Mouse (Mus musculus) erythroblast, embryonic 14.5 days (primary cell): Measurements from ENCODE around the gene Gtf2ird1. TPM values are rescaled to one million over a fixed set of nuclear protein-coding genes. Genes with fewer than 3 reads are reported as not detected.

Experiments used
- H3K27me3 ChIP-seq: 2 replicates; pipeline ENCODE4 v1.6.1; 2012; ENCODE audit warnings: inconsistent platforms; ENCODE audit not compliant: control insufficient read depth
- H3K36me3 ChIP-seq: 2 replicates; pipeline ENCODE4 v1.6.1; 2012; ENCODE audit warnings: mild to moderate bottlenecking, inconsistent platforms; ENCODE audit not compliant: control insufficient read depth
- H3K4me1 ChIP-seq: 2 replicates; pipeline ENCODE4 v1.6.1; 2012; ENCODE audit warnings: inconsistent platforms; ENCODE audit not compliant: control insufficient read depth
- H3K4me3 ChIP-seq: replicated peaks from 2 replicates; pipeline ENCODE3; 2012; ENCODE audit warnings: moderate library complexity, mild to moderate bottlenecking, inconsistent platforms
- H3K9me3 ChIP-seq: 2 replicates; pipeline ENCODE4 v1.6.1; 2012; ENCODE audit warnings: low read length, inconsistent platforms, mixed read lengths; ENCODE audit not compliant: control insufficient read depth
- GATA1 ChIP-seq: IDR thresholded peaks from 2 replicates; pipeline ENCODE4 v1.6.1; 2012; ENCODE audit warnings: low read length, inconsistent platforms, mixed read lengths
- TAL1 ChIP-seq: IDR thresholded peaks from 3 replicates; pipeline ENCODE4 v1.6.1; 2012; ENCODE audit warnings: low read length, inconsistent platforms, mixed read lengths
- polyA plus RNA-seq: library from polyadenylated mRNA; stranded (reverse); fragments of >175 nt; gene quantifications from 2 replicates; pipeline ENCODE4 v1.2.3, GENCODE M21; 2012

Gtf2ird1 gene
- polyA plus RNA-seq, 1 experiment, result 2.0 TPM

DNA sequence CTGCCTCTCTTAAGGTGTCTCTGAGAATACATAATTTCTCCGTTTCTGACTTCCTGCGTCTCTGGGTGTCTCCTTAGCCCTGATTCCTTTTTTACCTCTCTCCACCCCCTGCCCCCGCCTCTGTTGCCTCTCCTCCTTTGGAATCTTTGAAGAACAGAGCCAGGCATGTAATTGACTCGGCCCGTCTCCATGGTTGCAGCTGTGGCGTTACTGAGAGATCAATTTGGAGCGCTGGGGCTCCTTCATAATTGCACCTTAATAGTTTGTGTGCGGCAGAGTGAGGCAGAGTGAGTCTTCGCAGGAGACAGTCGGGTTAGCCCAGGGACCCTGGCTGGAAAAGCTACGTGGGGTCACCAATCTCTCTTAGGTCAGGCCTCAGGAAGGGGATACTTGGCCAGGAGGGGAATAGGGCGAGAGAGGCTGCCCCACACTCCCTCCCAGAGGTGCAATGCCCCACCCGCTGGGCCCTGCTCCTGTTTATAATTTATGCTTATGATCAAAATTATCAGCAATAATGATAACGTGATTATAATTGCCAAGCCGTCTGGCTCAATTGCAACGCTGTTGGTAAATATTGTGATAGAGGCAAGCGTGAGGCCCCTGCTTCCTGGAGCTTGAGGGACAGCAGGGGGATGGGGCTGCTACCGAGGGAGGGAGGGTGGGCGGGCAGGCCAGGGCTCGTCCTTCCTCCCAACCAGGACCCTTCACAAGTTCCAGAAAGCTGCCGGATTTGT, 9.9 kb upstream of the Gtf2ird1 start:
- TF ChIP-seq GATA1 (no peak), TAL1 (no peak)
- Histone ChIP-seq H3K4me3 (no peak overlapping the region), H3K9me3 (no peaks in the 10 kb centered on the region), H3K36me3 (no peaks in the 10 kb centered on the region), H3K27me3 (no peaks in the 10 kb centered on the region), H3K4me1 (peaks cover 71% of the 10 kb centered on the region)

DNA sequence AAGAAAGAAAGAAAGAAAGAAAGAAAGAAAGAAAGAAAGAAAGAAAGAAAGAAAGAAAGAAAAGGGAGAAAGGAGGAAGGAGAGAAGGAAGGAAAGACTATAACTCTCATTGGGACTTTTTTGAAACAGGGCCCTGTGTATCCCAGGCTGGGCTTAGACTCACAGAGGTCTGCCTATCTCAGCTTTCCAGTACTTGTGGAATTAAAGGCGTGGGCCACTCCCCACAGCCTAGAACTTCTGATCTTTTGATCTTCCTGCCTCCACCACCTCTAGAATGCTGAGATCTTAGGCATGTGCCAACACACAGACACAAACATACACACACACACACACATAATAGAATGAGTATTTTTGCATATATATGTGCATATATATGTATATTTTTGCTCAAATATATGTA, 8.7 kb upstream of the Gtf2ird1 start:
- no peak overlapping the region for H3K4me3 ChIP-seq
- no peaks in the 10 kb centered on the region for H3K27me3 ChIP-seq
- TF ChIP-seq TAL1 (no peak), GATA1 (no peak)
- H3K36me3 ChIP-seq, result no peaks in the 10 kb centered on the region
- H3K4me1 ChIP-seq, result peaks cover 66% of the 10 kb centered on the region
- H3K9me3 ChIP-seq, result no peaks in the 10 kb centered on the region

DNA sequence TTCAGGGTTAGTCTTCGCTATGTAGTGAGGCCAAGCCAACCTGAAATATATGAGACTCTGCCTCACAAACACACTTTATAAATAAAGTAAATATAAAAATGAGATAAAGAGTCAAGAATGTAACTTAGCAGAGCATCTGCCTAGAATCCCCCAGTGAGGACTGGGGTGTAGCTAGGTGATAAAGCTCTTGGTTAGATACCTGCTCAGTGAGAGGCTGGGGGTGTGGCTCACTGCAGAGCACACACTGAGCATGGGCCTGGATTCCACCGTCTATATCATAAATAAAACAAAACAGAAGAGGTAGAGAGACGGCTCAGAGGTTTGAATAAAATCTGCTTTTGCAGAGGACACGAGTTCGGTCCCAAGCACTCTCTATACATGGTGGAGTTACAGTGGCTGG, 7.7 kb upstream of the Gtf2ird1 start:
- H3K4me3 ChIP-seq, result no peak overlapping the region
- no peaks in the 10 kb centered on the region for H3K27me3 ChIP-seq
- no peaks in the 10 kb centered on the region for H3K36me3 ChIP-seq
- TF ChIP-seq TAL1 (no peak), GATA1 (no peak)
- H3K4me1 ChIP-seq, result peaks cover 58% of the 10 kb centered on the region
- H3K9me3 ChIP-seq, result no peaks in the 10 kb centered on the region

DNA sequence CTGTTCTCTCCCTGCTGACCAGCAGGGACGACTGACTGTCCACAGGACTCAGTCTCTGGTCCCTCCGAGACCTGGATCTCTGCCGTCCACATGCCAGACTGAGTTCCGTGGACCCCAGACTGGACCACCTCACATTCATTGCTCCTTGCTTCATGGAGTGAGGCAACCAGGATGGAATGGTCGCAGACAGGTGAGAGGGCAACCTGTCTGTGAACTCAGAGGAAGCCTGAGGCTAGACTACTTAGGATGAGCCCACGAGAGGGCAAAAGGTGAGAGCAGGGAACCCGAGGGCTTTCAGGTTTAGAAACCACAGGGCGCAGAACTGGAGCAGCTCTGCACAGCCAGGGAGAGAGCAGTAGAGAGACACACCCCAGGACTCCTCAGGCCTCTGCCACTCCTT, 6.2 kb upstream of the Gtf2ird1 start:
- H3K27me3 ChIP-seq, result no peaks in the 10 kb centered on the region
- H3K4me3 ChIP-seq, result no peak overlapping the region
- no peak for TF ChIP-seq GATA1
- TF ChIP-seq TAL1, result no peak
- H3K4me1 ChIP-seq, result peaks cover 43% of the 10 kb centered on the region
- H3K9me3 ChIP-seq, result no peaks in the 10 kb centered on the region
- no peaks in the 10 kb centered on the region for H3K36me3 ChIP-seq

DNA sequence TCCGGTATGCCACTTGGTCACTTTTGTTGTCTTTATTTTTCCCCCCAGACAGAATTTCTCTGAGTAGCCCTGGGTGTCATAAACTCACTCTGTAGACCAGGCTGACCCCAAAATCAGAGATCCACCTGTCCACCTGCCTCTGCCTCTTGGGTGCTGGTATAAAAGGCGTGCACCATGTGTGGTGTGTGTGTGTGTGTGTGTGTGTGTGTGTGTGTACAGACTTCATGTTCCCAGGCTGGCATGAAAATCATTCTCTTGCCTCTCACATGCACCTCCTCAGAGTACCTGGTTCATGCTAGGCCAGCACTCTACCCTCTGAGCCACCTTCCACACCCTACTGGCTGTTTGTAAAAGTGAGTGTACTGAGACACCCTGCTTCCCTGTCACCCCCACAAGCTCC, 5.8 kb upstream of the Gtf2ird1 start:
- TF ChIP-seq GATA1, result no peak
- TF ChIP-seq TAL1, result no peak
- Histone ChIP-seq H3K9me3 (no peaks in the 10 kb centered on the region), H3K4me3 (no peak overlapping the region), H3K4me1 (peaks cover 41% of the 10 kb centered on the region), H3K36me3 (no peaks in the 10 kb centered on the region), H3K27me3 (no peaks in the 10 kb centered on the region)

DNA sequence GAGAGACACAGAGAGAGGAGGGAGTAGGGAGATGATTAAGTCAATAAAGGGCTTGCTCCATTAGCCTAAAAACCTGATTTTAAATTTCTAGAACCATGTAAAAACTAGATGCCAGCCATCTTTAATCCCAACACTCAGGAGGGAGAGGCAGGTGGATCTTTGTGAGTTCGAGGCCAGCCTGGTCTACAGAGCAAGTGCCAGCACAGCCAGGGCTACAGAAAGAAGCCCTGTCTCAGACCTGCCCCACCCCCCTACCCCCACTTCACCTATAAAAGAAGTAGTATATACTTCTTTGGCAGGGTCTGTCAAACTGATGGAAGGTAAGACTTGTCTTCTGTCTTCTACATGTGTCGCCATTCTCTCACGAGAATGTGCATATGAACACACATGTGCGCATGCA, 4.0 kb upstream of the Gtf2ird1 start:
- no peaks in the 10 kb centered on the region for H3K36me3 ChIP-seq
- TF ChIP-seq TAL1, result no peak
- no peaks in the 10 kb centered on the region for H3K9me3 ChIP-seq
- no peaks in the 10 kb centered on the region for H3K27me3 ChIP-seq
- H3K4me1 ChIP-seq, result peaks cover 37% of the 10 kb centered on the region
- H3K4me3 ChIP-seq, result no peak overlapping the region

DNA sequence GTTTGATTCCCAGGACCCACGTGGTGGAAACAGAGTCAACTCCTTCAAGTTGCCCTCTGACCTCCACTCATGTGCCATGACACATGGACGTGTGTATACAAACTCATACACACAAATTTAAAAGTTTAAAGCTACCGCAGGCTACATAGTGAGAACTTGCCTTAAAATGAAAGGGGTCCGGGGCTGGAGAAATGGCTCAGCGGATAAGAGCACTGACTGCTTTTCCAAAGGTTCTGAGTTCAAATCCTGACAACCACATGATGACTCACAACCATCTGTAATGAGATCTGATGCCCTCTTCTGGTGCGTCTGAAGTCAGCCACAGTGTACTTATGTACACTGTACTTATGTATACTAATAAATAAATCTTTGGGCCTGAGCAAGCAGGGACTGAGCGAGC, 2.6 kb upstream of the Gtf2ird1 start:
- TF ChIP-seq GATA1 (no peak), TAL1 (no peak)
- H3K4me1 ChIP-seq, result peaks cover 34% of the 10 kb centered on the region
- no peaks in the 10 kb centered on the region for H3K9me3 ChIP-seq
- H3K27me3 ChIP-seq, result no peaks in the 10 kb centered on the region
- H3K4me3 ChIP-seq, result no peak overlapping the region
- H3K36me3 ChIP-seq, result no peaks in the 10 kb centered on the region

DNA sequence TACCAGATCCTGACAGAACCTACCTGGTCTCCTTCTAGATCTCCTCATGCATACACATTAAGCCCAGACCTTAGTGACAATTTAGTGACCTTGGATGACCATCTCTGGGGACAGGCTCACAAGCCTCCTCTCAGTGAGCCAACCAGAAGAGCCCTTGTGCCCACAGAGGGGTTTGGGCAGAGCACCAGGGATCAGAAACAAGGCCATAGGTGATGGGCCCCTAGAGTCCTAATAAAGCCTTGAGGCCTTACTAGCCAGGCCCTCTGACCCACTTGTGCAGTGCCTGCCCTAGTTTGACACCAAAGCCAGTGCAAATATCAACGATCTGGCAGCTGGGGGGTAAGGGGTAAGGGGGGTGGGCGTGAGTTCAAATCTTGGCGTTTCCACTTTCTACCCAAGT, 1.9 kb upstream of the Gtf2ird1 start:
- TF ChIP-seq GATA1 (no peak), TAL1 (no peak)
- no peaks in the 10 kb centered on the region for H3K9me3 ChIP-seq
- H3K4me3 ChIP-seq, result no peak overlapping the region
- H3K4me1 ChIP-seq, result peaks cover 30% of the 10 kb centered on the region
- H3K27me3 ChIP-seq, result no peaks in the 10 kb centered on the region
- no peaks in the 10 kb centered on the region for H3K36me3 ChIP-seq

DNA sequence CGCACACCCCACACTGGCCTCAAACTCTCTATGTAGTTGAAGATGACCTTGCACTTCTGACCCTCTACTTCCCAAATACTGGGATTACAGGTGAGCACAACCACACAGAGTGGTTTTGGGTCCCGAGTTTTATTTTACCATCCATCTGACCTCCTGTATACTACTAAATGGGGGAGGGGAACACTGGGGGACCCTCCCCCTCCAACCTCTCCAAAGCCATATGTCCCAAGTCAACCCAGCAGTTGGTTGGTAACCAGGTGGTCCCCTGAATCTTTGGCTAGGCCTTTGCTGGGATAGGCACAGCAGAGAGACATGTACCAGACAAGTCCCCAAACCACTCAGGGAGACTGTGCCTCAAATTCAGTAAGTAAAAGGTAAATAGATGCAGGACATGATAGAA, 855 bp upstream of the Gtf2ird1 start:
- no peak for TF ChIP-seq GATA1
- no peak for TF ChIP-seq TAL1
- no peaks in the 10 kb centered on the region for H3K27me3 ChIP-seq
- H3K4me3 ChIP-seq, result no peak overlapping the region
- no peaks in the 10 kb centered on the region for H3K9me3 ChIP-seq
- H3K4me1 ChIP-seq, result peaks cover 24% of the 10 kb centered on the region
- H3K36me3 ChIP-seq, result no peaks in the 10 kb centered on the region
